Mouse (Mus musculus) cerebellum, adult (tissue): ENCODE results near the gene Ift22.
A peak's percentile ranks its signal among the peaks of the same experiment; 100 is the strongest.
"Not testable (repeated sequence)": the region's sequence is repeated elsewhere in the genome, so short reads cannot be mapped to it uniquely, and the experiment has no call there.

Experiments
- ATAC-seq: cut with Nextera tagmentation; 2 replicates; pipeline ENCODE4 v1.9.2; 2017; ENCODE audit warnings: mild to moderate bottlenecking, moderate library complexity, mixed read lengths; ENCODE audit not compliant: insufficient number of reproducible peaks, low FRiP score, low TSS enrichment

Gene Ift22

GRCm38 (mm10) chr5:136942781-136943180 is 34.8 kb downstream of the Ift22 start:
- ATAC-seq, result no peak

GRCm38 (mm10) chr5:136943382-136943781 is 35.4 kb downstream of the Ift22 start:
- ATAC-seq, result no peak

GRCm38 (mm10) chr5:136945084-136945483 is 37.1 kb downstream of the Ift22 start:
- ATAC-seq, result no peak

GRCm38 (mm10) chr5:136947874-136948273 is 39.9 kb downstream of the Ift22 start:
- ATAC-seq, result no peak

GRCm38 (mm10) chr5:136949551-136950336 is 41.8 kb downstream of the Ift22 start:
- ATAC-seq, result not testable (repeated sequence)

- no peak for ATAC-seq
Measured at GRCm38 (mm10) chr5:136950521-136950920, 42.6 kb downstream of the Ift22 start.

GRCm38 (mm10) chr5:136952153-136952552 is 44.2 kb downstream of the Ift22 start:
- ATAC-seq, result no peak

- peak; percentile 98 for ATAC-seq
Measured at GRCm38 (mm10) chr5:136953015-136953414, 45.1 kb downstream of the Ift22 start, which contains the start of gene Fis1. Gene Fis1 (plus strand): TSS chr5:136953275.

GRCm38 (mm10) chr5:136953440-136953951 is 45.5 kb downstream of the Ift22 start:
- peak; percentile 19; the same call in 1 of the 2 replicates for ATAC-seq

GRCm38 (mm10) chr5:136955622-136956021 is 47.7 kb downstream of the Ift22 start:
- ATAC-seq, result no peak

GRCm38 (mm10) chr5:136957250-136957649 is 49.3 kb downstream of the Ift22 start:
- ATAC-seq, result no peak

GRCm38 (mm10) chr5:136958991-136959605 is 51.1 kb downstream of the Ift22 start:
- no peak for ATAC-seq

GRCm38 (mm10) chr5:136960053-136960452 is 52.1 kb downstream of the Ift22 start:
- ATAC-seq, result no peak

- no peak for ATAC-seq
Measured at GRCm38 (mm10) chr5:136961334-136961982, 53.5 kb downstream of the Ift22 start.

GRCm38 (mm10) chr5:136961983-136962461 is 54.1 kb downstream of the Ift22 start:
- ATAC-seq, result peak; percentile 84

- peak; percentile 64; the same call in 1 of the 2 replicates for ATAC-seq
Measured at GRCm38 (mm10) chr5:136962501-136962900, 54.6 kb downstream of the Ift22 start.

- ATAC-seq, result no peak
Measured at GRCm38 (mm10) chr5:136962966-136963540, 55.1 kb downstream of the Ift22 start.
